Mouse (Mus musculus) E14TG2a.4 (cell line): ENCODE data around the gene Uqcc2.

Experiments used
- CTCF ChIP-seq: conservative IDR thresholded peaks from 2 replicates; pipeline ENCODE4 v1.5.1; 2014; ENCODE audit warnings: low read length
- POU5F1 ChIP-seq: IDR thresholded peaks from 2 replicates; pipeline ENCODE4 v1.6.1; 2014; ENCODE audit warnings: low read length, borderline replicate concordance

DNA sequence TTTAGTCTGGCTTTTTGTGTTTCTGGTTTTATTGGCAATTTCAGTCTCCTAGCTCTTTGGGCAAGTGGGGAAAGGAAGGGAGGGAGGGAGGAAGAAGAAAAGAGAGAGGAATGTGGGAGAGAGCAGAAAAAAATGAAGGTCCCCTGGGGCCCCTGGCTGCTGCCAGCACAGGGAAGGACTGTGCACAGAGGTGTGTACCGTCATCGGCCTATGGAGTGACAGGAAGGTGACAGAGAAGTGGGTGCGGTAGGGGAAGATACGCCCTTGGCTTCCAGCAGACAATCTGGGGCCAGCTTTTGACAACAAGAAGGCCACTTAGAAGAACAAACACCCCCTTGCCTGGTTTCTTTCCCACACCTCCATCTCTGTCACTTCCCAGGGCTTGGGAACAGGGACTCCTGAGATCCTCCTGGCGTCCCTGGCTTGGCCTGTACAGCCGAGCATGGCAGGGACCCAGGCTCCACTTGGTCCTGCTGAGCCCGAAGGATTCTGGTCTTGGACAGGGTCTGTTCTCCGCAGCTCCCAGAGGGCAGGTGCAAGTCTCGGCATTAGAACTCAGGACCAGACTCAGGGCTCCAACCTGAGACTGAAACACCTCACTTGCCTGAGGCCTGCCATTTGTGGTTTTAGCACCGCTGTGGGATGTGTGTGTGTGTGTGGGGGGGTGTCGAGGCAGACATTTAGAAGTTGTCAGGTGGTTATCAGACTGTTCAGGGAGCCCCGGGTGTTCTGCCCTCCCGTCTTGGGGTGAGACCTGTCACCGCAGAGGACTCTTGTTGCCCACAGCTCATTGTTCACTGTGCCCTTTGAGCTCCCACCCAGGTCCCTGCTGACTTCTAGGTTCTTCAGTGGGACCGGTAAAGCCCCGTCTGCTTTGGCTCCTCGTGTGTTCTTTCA, 58.6 kb downstream of the Uqcc2 start:
- no peak for TF ChIP-seq CTCF
- no peak for TF ChIP-seq POU5F1
